Mouse (Mus musculus): ENCODE data around the gene Slfn8. TPM values are rescaled to one million over a fixed set of nuclear protein-coding genes. Genes with fewer than 3 reads are reported as not detected.

The Slfn8 gene
- polyA plus RNA-seq, 1 experiment from 2014 or later, result not detected

Small RNA genes within 50 kb of the gene (microRNA-seq; reads per million reads assigned to microRNA genes)
- gene Gm27598, result not detected
- not detected for gene Mir7679

Other genes starting within 250 kb of the Slfn8 start
- 40.7 and 42.6 TPM in 2 replicates for gene Lig3, start 239.7 kb downstream of the Slfn8 start, polyA plus RNA-seq (2016; fragmentation: Nextera tagmentation; extraction: Ambion mirVana)
- 8.1 and 10.7 TPM in 2 replicates for gene Rffl, start 149.6 kb downstream of the Slfn8 start, polyA plus RNA-seq (2016; fragmentation: Nextera tagmentation; extraction: Ambion mirVana)
- 12.6 and 13.5 TPM in 2 replicates for gene Rad51d, start 130.2 kb downstream of the Slfn8 start, polyA plus RNA-seq (2016; fragmentation: Nextera tagmentation; extraction: Ambion mirVana)
- gene Fndc8, start 128.7 kb downstream of the Slfn8 start, polyA plus RNA-seq (2016; fragmentation: Nextera tagmentation; extraction: Ambion mirVana), result 0.39 and 0.54 TPM in 2 replicates
- gene Nle1, start 112.4 kb downstream of the Slfn8 start, polyA plus RNA-seq (2016; fragmentation: Nextera tagmentation; extraction: Ambion mirVana), result 29.6 and 31.5 TPM in 2 replicates
- gene Unc45b, start 110.3 kb downstream of the Slfn8 start, polyA plus RNA-seq (2016; fragmentation: Nextera tagmentation; extraction: Ambion mirVana), result 5.4 TPM in 2 replicates
- gene Slfn5, start 69.5 kb downstream of the Slfn8 start, polyA plus RNA-seq (2016; fragmentation: Nextera tagmentation; extraction: Ambion mirVana), result 0.59 and 1.6 TPM in 2 replicates
- 7.4 and 8.2 TPM in 2 replicates for gene Slfn9, start 29.0 kb downstream of the Slfn8 start, polyA plus RNA-seq (2016; fragmentation: Nextera tagmentation; extraction: Ambion mirVana)
- 1.1 and 1.6 TPM in 2 replicates for gene Slfn2, start 44.3 kb upstream of the Slfn8 start, polyA plus RNA-seq (2016; fragmentation: Nextera tagmentation; extraction: Ambion mirVana)
- not detected in 2 replicates for gene Slfn1, start 96.0 kb upstream of the Slfn8 start, polyA plus RNA-seq (2016; fragmentation: Nextera tagmentation; extraction: Ambion mirVana)
- gene Slfn4, start 154.4 kb upstream of the Slfn8 start, polyA plus RNA-seq (2016; fragmentation: Nextera tagmentation; extraction: Ambion mirVana), result not detected in 2 replicates
- 0.16 and 0.22 TPM in 2 replicates for gene Slfn3, start 170.5 kb upstream of the Slfn8 start, polyA plus RNA-seq (2016; fragmentation: Nextera tagmentation; extraction: Ambion mirVana)

Measured in neural tube, embryonic 12.5 days (tissue).